Mouse (Mus musculus) liver, postnatal 0 days (tissue): ENCODE measurements at regions not wholly inside any gene's neighbourhood (a gene's known extent, or its start where the extent isn't known, plus 50 kb on each side); places are given as distances from the start of the nearest gene placed in this dataset.

Experiments
- ATAC-seq: fragments of 200-750 bp; cut with Nextera tagmentation; 2 replicates; pipeline ENCODE4 v1.8.0; 2017; ENCODE audit warnings: mild to moderate bottlenecking, moderate library complexity
- DNase-seq: peaks from one replicate; pipeline ENCODE4 v3.0.0-alpha.2; 2016
- H3K27ac ChIP-seq: fragments of 300-500 bp; sonication (generic); 2 replicates; pipeline ENCODE4 v1.5.1; 2014; ENCODE audit warnings: antibody characterized with exemption, moderate library complexity, mild to moderate bottlenecking, low read depth
- H3K27me3 ChIP-seq: fragments of 300-500 bp; sonication (generic); 2 replicates; pipeline ENCODE4 v1.6.1; 2014; ENCODE audit warnings: low read length, control low read depth, mixed read lengths; ENCODE audit not compliant: insufficient read depth
- H3K36me3 ChIP-seq: fragments of 300-500 bp; sonication (generic); replicated peaks from 2 replicates; pipeline ENCODE4 v1.6.1; 2014; ENCODE audit warnings: mild to moderate bottlenecking, control low read depth, low read length, moderate library complexity, mixed read lengths; ENCODE audit not compliant: insufficient read depth
- H3K4me1 ChIP-seq: fragments of 300-500 bp; sonication (generic); 2 replicates; pipeline ENCODE4 v1.6.1; 2014; ENCODE audit warnings: antibody characterized with exemption, mild to moderate bottlenecking, control low read depth; ENCODE audit not compliant: insufficient read depth
- H3K4me2 ChIP-seq: fragments of 300-500 bp; sonication (generic); 2 replicates; pipeline ENCODE4 v1.6.1; 2014; ENCODE audit warnings: low read depth, mild to moderate bottlenecking, low read length, moderate library complexity, mixed read lengths
- H3K4me3 ChIP-seq: fragments of 300-500 bp; sonication (generic); 2 replicates; pipeline ENCODE4 v1.5.1; 2014; ENCODE audit warnings: low read depth, low read length
- H3K9ac ChIP-seq: fragments of 300-500 bp; sonication (generic); replicated peaks from 2 replicates; pipeline ENCODE4 v1.6.1; 2014; ENCODE audit warnings: mild to moderate bottlenecking, moderate library complexity
- H3K9me3 ChIP-seq: fragments of 300-500 bp; sonication (generic); 2 replicates; pipeline ENCODE4 v1.6.1; 2016; ENCODE audit warnings: mild to moderate bottlenecking, control low read depth, low read length, mixed read lengths
- CTCF ChIP-seq: sonication (generic); IDR thresholded peaks from 2 replicates; pipeline ENCODE4 v1.5.1; 2016; ENCODE audit warnings: antibody characterized with exemption, low read depth
- EP300 ChIP-seq: IDR thresholded peaks from 2 replicates; pipeline ENCODE4 v1.6.1; 2016; ENCODE audit warnings: antibody characterized with exemption, low read depth, mild to moderate bottlenecking
- WGBS: fragments of 180-500 bp; shearing (Covaris S2); extraction: QIAGEN DNeasy Blood & Tissue Kit; methylation state at CpG from one replicate; pipeline ENCODE4 v1.1.7; 2014; ENCODE audit not compliant: insufficient replicate concordance; 5-methylcytosine and 5-hydroxymethylcytosine counted together

DNA sequence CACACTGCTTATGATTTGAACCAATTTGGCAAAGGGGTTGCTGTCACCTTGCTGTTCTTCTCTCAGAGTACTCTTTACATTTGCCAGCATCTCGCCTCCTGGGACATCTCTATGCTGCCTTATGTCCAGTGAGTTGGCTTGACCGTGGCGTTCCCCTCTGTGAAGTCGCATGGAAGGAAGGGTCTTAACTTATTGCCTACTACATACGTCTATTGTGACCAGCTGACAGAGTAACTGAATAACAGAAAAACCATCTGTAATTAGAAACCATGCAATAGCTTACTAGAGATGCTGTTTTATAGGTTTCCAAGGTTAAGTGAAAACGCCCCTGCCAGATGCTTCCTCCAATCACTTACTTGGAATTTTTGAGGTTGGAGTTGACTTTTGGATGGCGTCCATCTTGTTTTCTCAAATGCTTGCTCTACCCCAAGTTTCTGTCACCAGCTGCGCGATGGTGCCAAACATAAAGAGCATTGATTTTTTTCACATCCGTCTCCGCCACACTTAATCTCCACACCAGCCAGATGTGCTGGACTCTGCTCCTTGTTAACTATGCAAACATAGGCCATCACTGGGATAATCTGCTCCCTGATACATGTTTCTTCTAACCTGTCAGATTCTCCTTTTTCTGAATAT lies 241.7 kb upstream of the Nt5e start:
- ATAC-seq = no peak
- WGBS = 80% methylated on average over 11 of the region's 11 CpGs

DNA sequence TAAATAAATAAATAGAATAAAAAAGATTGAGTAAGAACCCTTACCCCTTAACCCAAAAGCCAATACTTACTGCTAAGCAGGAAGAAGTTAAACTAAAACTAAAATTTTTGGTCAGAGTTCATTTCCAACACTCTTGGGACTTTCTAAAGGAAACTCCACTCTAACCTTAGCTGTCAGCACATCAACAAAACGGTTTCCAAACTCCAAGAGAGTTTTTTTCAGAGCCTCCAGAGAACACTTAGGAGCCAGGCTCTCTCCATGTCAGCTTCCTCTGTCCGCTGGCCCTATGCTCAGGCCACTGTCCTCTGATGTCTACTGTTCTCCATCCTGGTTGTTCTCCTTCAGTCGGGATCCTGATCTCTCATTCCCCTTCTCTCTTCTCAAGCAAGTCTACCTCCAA lies 241.1 kb upstream of the Nt5e start:
- H3K9ac ChIP-seq = no peak overlapping the region
- no peaks in the 10 kb centered on the region for H3K27me3 ChIP-seq
- WGBS = 61% methylated on average over 3 of the region's 3 CpGs
- no peak overlapping the region for H3K27ac ChIP-seq
- no peaks in the 10 kb centered on the region for H3K9me3 ChIP-seq
- no peaks in the 10 kb centered on the region for H3K4me1 ChIP-seq
- DNase-seq (no peak), ATAC-seq (no peak)
- no peaks in the 10 kb centered on the region for H3K36me3 ChIP-seq
- TF ChIP-seq EP300 (no peak), CTCF (no peak)
- no peak overlapping the region for H3K4me3 ChIP-seq
- no peak overlapping the region for H3K4me2 ChIP-seq

More for the DNA sequence above, 241.7 kb upstream of the Nt5e start:
- TF ChIP-seq CTCF = no peak
- no peak for TF ChIP-seq EP300
- Histone ChIP-seq H3K4me1 (no peaks in the 10 kb centered on the region), H3K4me2 (no peak overlapping the region), H3K9ac (no peak overlapping the region), H3K27me3 (no peaks in the 10 kb centered on the region), H3K36me3 (no peaks in the 10 kb centered on the region), H3K27ac (no peak overlapping the region), H3K4me3 (no peak overlapping the region), H3K9me3 (no peaks in the 10 kb centered on the region)
- DNase-seq = no peak

DNA sequence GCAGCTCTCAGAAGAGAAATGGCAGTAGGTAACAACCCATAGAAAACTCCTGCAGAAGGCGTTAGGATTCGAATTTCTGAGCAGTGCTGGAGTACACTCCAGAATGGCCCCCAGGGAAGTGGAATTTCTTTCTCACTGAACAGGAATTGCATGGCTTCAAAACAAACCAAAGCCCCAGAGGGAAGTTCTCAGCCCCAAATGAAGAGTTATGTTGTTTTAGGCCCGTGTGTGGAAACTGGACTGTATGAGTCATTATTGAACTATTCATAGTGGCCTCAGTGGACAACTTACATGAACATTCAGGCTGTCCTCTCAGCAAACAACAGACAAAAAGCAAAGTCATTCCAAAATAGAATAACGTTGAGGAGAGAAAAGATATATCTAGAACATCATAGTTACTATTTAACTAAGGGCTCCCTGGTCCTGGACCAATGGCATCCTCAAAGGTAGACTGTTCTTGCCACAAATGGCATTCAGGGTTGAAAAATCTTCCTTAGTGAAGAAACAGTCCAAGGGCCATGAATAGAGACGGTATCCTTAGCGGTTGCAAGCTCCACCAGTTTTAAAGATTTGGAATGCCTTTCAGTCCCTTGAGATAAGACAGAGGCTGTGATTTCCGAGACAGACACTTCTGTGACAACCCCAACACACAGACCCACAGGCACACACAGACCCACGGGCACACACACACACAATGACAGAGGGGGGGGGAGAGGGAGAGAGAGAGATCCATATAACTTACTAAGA lies 235.0 kb upstream of the Nt5e start:
- WGBS = 50% methylated on average over 8 of the region's 8 CpGs

DNA sequence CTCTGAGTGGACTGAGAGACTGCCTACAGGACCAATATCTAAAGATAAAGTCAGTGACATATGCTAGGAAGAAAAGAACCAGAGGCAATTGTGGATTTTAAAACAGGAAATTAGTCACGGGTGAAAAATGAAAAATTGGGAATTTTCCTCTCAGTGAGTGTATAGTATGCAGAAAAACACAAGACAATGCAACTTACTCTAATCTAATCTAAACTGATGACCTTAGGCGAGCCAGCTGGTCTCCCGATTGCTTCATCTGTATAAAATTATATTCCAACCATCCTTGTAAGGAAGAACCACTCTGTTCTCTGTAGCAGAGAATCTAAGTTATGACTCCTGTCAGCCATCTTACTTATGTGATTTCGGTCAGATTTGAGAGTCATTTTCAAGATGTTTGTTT lies 234.4 kb upstream of the Nt5e start:
- H3K27ac ChIP-seq = no peak overlapping the region
- TF ChIP-seq CTCF (no peak), EP300 (no peak)
- ATAC-seq (no peak), DNase-seq (no peak)
- H3K9me3 ChIP-seq = no peaks in the 10 kb centered on the region
- no peaks in the 10 kb centered on the region for H3K4me1 ChIP-seq
- H3K9ac ChIP-seq = no peak overlapping the region
- H3K4me2 ChIP-seq = no peak overlapping the region
- no peaks in the 10 kb centered on the region for H3K27me3 ChIP-seq
- WGBS = 66% methylated on average over 4 of the region's 4 CpGs
- H3K4me3 ChIP-seq = no peak overlapping the region
- no peaks in the 10 kb centered on the region for H3K36me3 ChIP-seq

More for the DNA sequence above, 235.0 kb upstream of the Nt5e start:
- ATAC-seq = no peak
- Histone ChIP-seq H3K9me3 (no peaks in the 10 kb centered on the region), H3K27ac (no peak overlapping the region), H3K9ac (no peak overlapping the region), H3K4me2 (no peak overlapping the region), H3K36me3 (no peaks in the 10 kb centered on the region), H3K27me3 (no peaks in the 10 kb centered on the region), H3K4me1 (no peaks in the 10 kb centered on the region), H3K4me3 (no peak overlapping the region)
- no peak for DNase-seq
- no peak for TF ChIP-seq CTCF
- no peak for TF ChIP-seq EP300

DNA sequence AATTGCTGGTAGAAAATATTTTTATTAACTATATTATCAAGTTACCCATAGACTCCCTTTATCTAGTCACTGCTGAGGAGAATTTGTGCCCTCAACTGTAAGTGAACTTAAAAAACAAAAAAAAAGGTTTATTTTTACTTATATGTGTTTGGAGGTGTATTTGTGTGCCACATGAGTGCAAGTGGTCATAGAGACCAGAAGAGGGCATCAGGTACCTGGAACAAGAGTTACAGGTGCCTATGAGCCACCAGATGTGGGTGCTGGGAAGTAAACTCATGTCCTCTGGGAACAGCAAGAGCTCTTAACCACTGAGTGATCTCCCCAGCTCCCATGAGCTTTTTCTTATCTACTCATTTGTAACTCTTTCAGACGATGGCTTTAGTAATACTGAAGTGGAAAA lies 213.9 kb upstream of the Nt5e start:
- Histone ChIP-seq H3K4me1 (no peaks in the 10 kb centered on the region), H3K9ac (no peak overlapping the region), H3K36me3 (no peaks in the 10 kb centered on the region), H3K27ac (no peak overlapping the region), H3K4me2 (no peak overlapping the region), H3K27me3 (no peaks in the 10 kb centered on the region), H3K4me3 (no peak overlapping the region), H3K9me3 (no peaks in the 10 kb centered on the region)
- DNase-seq (no peak), ATAC-seq (no peak)
- TF ChIP-seq CTCF = no peak
- no peak for TF ChIP-seq EP300
- WGBS = 44% methylated on average over 1 of the region's 1 CpGs

DNA sequence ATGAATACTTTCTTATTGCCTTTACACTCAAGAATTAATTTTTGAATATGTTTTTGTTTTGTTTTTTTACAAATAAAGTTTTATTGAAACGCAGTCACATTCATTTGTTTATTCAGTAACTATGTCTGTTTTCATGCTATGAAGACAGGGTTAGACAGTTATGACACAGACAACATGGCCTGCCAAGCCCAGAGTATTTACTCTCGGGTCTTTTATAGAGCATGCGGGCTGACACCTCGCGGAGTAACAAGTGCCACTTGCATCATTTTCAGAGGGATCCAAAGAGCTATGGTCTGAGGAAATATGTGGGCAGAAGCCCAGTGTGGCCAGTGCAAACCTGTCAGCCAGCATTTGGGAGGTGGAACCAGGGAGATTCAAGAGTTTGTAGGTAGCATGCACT lies 206.5 kb upstream of the Nt5e start:
- ATAC-seq = no peak

More for the DNA sequence above, 206.5 kb upstream of the Nt5e start:
- TF ChIP-seq CTCF = no peak
- TF ChIP-seq EP300 = no peak
- WGBS = 83% methylated on average over 5 of the region's 5 CpGs
- H3K9ac ChIP-seq = no peak overlapping the region
- no peak overlapping the region for H3K4me3 ChIP-seq
- H3K4me1 ChIP-seq = no peaks in the 10 kb centered on the region
- H3K4me2 ChIP-seq = no peak overlapping the region
- no peak for DNase-seq
- H3K36me3 ChIP-seq = no peaks in the 10 kb centered on the region
- H3K9me3 ChIP-seq = no peaks in the 10 kb centered on the region
- no peak overlapping the region for H3K27ac ChIP-seq
- no peaks in the 10 kb centered on the region for H3K27me3 ChIP-seq
